Mouse (Mus musculus) cerebellum, adult 2 months (tissue): Measurements from ENCODE around the gene Olfr524. TPM values are rescaled to one million over a fixed set of nuclear protein-coding genes. Genes with fewer than 3 reads are reported as not detected.

Source experiments
- DNase-seq, 2 experiments: peaks; one replicate each; pipeline ENCODE4 v3.0.0; 2021
- H3K27ac ChIP-seq: fragments of 200-500 bp; 2 replicates; pipeline ENCODE4 v1.5.1; 2012; ENCODE audit warnings: low read length, control low read depth, inconsistent platforms; ENCODE audit not compliant: insufficient read depth
- H3K27me3 ChIP-seq: fragments of 200-500 bp; 2 replicates; pipeline ENCODE4 v1.6.1; 2012; ENCODE audit warnings: inconsistent platforms, mild to moderate bottlenecking, low read length, moderate library complexity; ENCODE audit not compliant: control insufficient read depth, insufficient read depth
- H3K4me1 ChIP-seq: fragments of 200-500 bp; 2 replicates; pipeline ENCODE4 v1.6.1; 2011; ENCODE audit warnings: low read length; ENCODE audit not compliant: control insufficient read depth, insufficient read depth
- H3K4me3 ChIP-seq: fragments of 200-500 bp; replicated peaks from 2 replicates; pipeline ENCODE3; 2011; ENCODE audit warnings: mild to moderate bottlenecking, low read depth, low read length, control low read depth; ENCODE audit not compliant: insufficient read depth
- CTCF ChIP-seq: fragments of 200-500 bp; IDR thresholded peaks from 2 replicates; pipeline ENCODE4 v1.5.1; 2011; ENCODE audit warnings: low read depth, mild to moderate bottlenecking, control low read depth, low read length, moderate library complexity, borderline replicate concordance; ENCODE audit not compliant: insufficient read depth
- POLR2A ChIP-seq: fragments of 200-500 bp; IDR thresholded peaks from 2 replicates; pipeline ENCODE4 v1.6.1; 2011; ENCODE audit warnings: low read length, control low read depth, borderline replicate concordance; ENCODE audit not compliant: insufficient read depth
- WGBS: fragments of 180-500 bp; shearing (Covaris S2); methylation state at CpG from one replicate; pipeline ENCODE4 v1.1.7; 2018; 5-methylcytosine and 5-hydroxymethylcytosine counted together
- polyA plus RNA-seq: library from polyadenylated mRNA; depleted of rRNA; stranded (reverse); fragments of >200 nt; gene quantifications from 2 replicates; pipeline ENCODE4 v1.2.3, GENCODE M21; 2012

The Olfr524 gene
- polyA plus RNA-seq, 1 experiment = not detected

DNA sequence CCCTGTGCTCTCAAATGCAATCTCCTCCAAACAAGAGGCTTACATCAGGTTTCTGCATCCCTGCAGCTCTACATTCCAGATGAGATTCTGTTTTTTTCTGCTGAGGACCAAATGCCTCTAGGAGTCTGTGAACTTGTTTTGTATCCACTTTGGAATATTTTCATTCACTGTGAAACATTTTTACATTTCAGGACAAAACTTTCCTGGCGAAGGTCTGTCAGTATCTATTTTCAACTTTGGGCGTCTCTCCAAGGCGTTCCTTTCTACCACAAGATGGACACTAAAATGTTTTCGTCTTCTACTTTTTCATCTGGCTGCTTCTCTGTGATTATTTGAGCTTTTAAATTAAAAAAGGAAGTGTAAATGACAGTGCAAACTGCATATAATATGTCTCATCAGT is 11.7 kb downstream of the Olfr524 start:
- no peak for DNase-seq
- no peak overlapping the region for H3K27ac ChIP-seq
- no peaks in the 10 kb centered on the region for H3K4me1 ChIP-seq
- TF ChIP-seq CTCF = no peak
- no peak for TF ChIP-seq POLR2A
- no peak overlapping the region for H3K4me3 ChIP-seq
- 80% methylated on average over 4 of the region's 4 CpGs for WGBS
- no peaks in the 10 kb centered on the region for H3K27me3 ChIP-seq

DNA sequence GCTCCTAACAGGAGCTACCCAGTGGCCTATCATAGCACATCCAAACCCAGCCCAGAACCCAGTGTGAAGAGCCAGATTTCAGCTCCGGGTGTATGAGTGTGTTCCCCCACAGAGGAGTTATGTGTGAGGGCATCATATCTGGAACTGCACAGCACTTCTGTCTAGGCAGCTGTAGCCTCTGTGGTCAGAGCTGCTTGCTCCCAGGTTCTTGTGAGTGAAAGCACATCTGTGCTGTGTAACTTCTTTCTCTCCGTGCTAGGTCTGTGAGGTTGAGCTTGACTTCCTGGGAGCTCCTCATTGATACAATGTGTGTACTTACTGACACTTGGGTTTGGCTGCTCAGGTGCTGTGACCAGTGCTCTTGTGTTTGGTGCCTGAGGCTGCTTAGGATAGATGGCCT is 12.9 kb downstream of the Olfr524 start:
- Histone ChIP-seq H3K27me3 (no peaks in the 10 kb centered on the region), H3K4me3 (no peak overlapping the region), H3K27ac (no peak overlapping the region), H3K4me1 (no peaks in the 10 kb centered on the region)
- no peak for TF ChIP-seq CTCF
- TF ChIP-seq POLR2A = no peak
- no peak for DNase-seq
- 78% methylated on average over 2 of the region's 2 CpGs for WGBS

GRCm38 (mm10) chr7:140192445-140192844 is 13.3 kb downstream of the Olfr524 start:
- H3K4me1 ChIP-seq = no peaks in the 10 kb centered on the region

DNA sequence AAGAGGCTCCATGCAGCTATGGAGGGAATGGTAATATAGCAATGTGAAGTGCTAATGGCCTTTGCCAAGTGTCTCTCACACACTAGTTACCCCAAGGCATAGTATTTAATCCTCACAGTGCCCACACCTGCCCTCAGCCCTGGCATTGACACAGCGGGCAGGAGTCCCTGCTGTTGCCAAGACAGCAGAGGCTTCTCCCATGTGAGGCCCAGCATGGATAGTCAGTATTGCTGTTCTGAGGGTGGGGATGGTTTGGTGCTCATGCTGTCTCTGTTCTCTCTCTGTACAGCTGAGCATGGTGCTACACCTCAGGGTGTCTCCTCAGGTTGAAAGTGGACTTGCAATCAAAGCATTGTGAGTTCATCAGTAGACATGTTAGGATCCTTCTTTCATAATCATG is 15.3 kb downstream of the Olfr524 start:
- Histone ChIP-seq H3K27ac (no peak overlapping the region), H3K4me3 (no peak overlapping the region), H3K27me3 (no peaks in the 10 kb centered on the region), H3K4me1 (no peaks in the 10 kb centered on the region)
- TF ChIP-seq POLR2A (no peak), CTCF (no peak)
- DNase-seq = no peak
- 52% methylated on average over 1 of the region's 1 CpGs for WGBS

More at GRCm38 (mm10) chr7:140192445-140192844, 13.3 kb downstream of the Olfr524 start:
- no peak overlapping the region for H3K27ac ChIP-seq
- 50% methylated on average over 2 of the region's 2 CpGs for WGBS
- no peak overlapping the region for H3K4me3 ChIP-seq
- no peak for TF ChIP-seq POLR2A
- H3K27me3 ChIP-seq = no peaks in the 10 kb centered on the region
- DNase-seq = no peak

DNA sequence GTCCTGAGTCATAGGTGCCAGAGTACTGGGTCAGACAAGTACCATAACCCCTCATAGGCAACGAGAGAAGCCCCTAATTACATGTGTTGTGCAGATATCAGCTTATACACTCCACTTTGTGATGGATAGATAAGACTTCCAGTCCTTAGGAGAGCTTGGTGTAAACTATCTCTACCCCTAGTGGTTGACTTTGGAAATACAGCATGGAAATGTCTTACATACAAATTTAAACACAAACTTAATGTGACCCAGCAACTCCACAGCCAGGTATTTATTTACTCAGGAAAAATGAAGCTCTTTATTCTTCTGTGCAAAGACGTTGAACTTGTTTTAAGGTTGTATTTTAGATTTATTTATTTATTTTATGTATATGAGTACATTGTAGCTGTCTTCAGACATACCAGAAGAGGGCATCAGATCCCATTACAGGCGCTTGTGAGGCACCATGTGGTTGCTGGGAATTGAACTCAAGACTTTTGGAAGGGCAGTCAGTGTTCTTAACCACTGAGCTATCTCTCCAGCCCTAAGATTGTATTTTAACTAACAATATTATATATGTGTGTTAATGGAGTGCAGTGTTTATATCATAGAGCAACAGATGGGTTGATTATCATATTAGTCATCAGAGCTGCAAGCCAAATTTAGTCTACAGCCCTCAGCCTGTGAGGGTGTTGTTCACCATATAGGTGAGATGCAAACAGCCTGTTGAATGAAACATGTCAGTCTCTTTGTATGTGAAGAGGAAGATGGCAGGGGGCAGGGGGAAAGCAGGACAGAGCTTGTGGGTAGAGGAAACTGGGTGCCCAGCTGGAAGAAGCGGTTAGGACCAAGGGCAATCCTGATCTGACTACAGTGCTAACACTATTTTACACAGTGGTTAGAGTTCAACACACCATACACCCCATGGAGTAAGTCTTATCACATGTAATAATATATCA is 17.1 kb downstream of the Olfr524 start:
- H3K4me1 ChIP-seq = no peaks in the 10 kb centered on the region
- no peak overlapping the region for H3K4me3 ChIP-seq
- no peak for DNase-seq
- TF ChIP-seq POLR2A (no peak), CTCF (peak; percentile 25; the same call in 1 of the 2 replicates)
- WGBS = 63% methylated on average over 4 of the region's 4 CpGs
- no peak overlapping the region for H3K27ac ChIP-seq
- H3K27me3 ChIP-seq = no peaks in the 10 kb centered on the region

- no peak overlapping the region for H3K4me3 ChIP-seq
- H3K27me3 ChIP-seq = no peaks in the 10 kb centered on the region
- H3K4me1 ChIP-seq = no peaks in the 10 kb centered on the region
- no peak for DNase-seq
- TF ChIP-seq POLR2A (no peak), CTCF (no peak)
- WGBS = 62% methylated on average over 7 of the region's 7 CpGs
- H3K27ac ChIP-seq = no peak overlapping the region
Measured at GRCm38 (mm10) chr7:140187721-140188390, 17.9 kb downstream of the Olfr524 start.

GRCm38 (mm10) chr7:140186646-140187620 is 18.8 kb downstream of the Olfr524 start:
- H3K4me1 ChIP-seq = no peaks in the 10 kb centered on the region
- no peak for DNase-seq
- WGBS = 57% methylated on average over 18 of the region's 18 CpGs

More at GRCm38 (mm10) chr7:140186646-140187620, 18.8 kb downstream of the Olfr524 start:
- TF ChIP-seq POLR2A (no peak), CTCF (peak; percentile 15; the same call in 1 of the 2 replicates)
- no peak overlapping the region for H3K4me3 ChIP-seq
- no peaks in the 10 kb centered on the region for H3K27me3 ChIP-seq
- H3K27ac ChIP-seq = no peak overlapping the region
